Mouse (Mus musculus) ES-E14 (cell line): ENCODE data around the gene Myo16.

Experiments used
- CHD2 ChIP-seq: IDR thresholded peaks from 2 replicates; pipeline ENCODE4 v1.6.1; 2014; ENCODE audit warnings: mild to moderate bottlenecking, low read depth, low read length, inconsistent platforms
- ZC3H11A ChIP-seq: IDR thresholded peaks from 2 replicates; pipeline ENCODE4 v1.6.1; 2012; ENCODE audit warnings: low read depth, mild to moderate bottlenecking, inconsistent platforms, low read length, borderline replicate concordance
- ZNF384 ChIP-seq: IDR thresholded peaks from 2 replicates; pipeline ENCODE4 v1.6.1; 2012; ENCODE audit warnings: low read depth, low read length, inconsistent platforms

GRCm38 (mm10) chr8:10681926-10682325 is 528.2 kb downstream of the Myo16 start:
- TF ChIP-seq CHD2 (no peak), ZC3H11A (no peak), ZNF384 (no peak)
